Mouse (Mus musculus): ENCODE measurements at regions not wholly inside any gene's neighbourhood (a gene's known extent, or its start where the extent isn't known, plus 50 kb on each side); places are given as distances from the start of the nearest gene placed in this dataset.
A peak's percentile ranks its signal among the peaks of the same experiment; 100 is the strongest.

DNA sequence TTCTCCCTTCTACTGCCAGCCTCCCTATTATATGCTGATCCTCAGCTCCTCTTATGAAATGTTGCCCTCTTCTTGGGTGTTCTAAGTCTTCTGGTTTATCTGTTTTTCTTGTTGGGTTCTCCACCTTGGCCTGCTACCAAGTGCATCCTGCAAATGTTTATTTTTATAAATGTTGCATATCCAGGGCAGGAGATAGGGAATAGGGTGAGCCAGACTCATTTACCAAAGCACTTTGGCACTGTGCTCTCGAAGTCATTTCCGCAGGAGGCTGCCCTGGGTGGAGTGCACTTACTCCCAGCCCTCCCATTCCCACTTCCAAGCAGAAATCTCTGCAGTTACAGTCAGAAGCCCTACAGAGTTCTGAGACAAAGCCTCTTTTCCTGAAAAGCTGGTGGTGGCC, 249.5 kb upstream of the Pappa start:
- peak; percentile 4 for DNase-seq

DNA sequence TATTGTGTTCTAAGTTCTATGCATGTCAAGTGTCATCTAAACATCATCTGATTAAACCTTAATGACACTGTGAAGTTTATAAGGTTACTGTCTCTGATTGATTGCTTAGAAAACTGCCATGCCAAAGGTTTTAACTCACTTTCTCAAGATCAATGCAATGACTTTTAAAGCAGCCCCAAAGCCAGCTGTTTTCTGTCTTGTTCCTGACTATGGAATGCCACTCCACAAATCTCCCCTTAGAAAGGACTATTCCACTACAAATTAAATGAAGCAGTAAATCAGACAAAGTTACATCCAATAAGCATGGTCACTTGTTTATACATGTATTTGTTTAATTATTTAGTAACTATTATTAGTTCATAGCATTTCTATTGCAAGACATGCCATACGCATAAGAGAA, 247.1 kb upstream of the Pappa start:
- DNase-seq, result no peak

- DNase-seq, result no peak
Measured at GRCm38 (mm10) chr4:64897935-64898334, 226.0 kb upstream of the Pappa start.

DNA sequence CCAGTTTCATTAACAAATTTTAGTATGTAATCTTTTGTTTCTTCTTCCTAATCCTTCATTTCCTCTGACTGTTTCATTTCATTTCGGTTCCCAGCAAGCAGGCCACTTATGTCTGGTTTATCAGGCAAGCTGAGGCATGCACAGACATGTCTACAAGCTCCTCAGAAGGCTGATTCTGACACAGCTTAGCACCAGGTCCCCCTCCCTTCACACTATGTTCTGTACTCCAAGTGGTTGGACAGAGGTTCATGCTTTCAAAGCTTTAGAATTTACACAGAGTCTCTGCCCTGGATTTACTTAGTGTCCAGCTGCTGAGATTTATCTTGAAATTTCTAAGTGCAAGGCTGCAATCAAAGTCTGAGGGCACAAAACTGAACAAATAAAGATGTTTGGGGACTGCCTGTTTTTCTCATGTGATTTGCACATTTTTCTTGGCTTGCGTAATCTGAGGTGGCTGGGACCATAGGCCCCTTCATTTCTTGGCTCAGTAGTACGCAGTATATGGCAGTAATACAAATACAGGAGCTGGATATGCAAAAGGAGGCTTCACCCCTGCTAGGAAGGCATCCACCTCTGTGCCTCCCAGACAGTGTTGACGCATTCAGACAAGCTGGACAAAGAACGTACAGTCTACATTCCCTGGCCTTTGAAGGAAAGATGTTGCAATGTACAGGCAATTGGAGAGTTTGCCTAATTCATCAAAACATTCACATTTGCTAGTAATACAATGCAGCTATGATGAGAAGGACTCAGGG, 222.7 kb upstream of the Pappa start:
- peak; percentile 41 for DNase-seq

GRCm38 (mm10) chr4:64923751-64924150, 200.2 kb upstream of the Pappa start:
- DNase-seq, result no peak

DNA sequence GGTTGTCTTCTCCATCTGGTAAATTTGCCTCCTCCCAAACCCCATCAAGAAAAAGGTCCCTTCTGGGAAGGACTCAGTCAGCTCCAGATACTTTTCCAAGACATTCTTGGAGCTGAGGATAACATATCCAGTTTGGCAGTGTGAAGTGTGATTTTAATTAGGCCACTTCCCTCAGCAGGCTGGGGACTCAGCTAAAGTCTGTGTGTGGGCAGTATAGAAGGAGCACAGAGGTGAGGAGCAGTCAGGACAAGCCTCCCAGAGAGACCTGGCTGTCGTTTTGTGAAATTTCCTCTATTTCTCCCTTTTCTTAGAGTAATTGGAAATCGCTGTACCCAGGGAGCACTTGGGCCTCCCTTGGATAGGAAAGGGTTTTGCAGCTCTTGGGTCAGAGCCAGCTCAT, 195.4 kb upstream of the Pappa start:
- no peak for DNase-seq

- DNase-seq, result no peak
Measured at GRCm38 (mm10) chr4:64945547-64945946, 178.4 kb upstream of the Pappa start.

DNA sequence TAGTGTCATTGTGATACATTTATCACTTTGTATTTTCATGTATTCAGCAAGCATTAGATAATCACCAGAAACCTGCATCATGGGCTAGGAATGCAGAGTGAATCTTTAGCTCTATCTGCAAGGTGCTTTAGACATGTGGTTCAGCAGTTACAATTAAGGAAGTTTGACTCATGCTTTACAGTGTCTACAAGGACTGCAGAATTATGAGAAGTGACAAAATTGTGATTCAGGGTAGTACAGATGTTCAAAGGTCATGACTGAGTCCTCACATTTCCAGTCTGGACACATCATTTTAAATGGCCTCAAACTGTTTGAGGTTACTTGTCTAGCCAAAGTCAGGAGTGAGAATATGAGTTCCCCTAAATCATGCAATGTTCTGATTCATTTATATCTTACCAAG, 171.3 kb upstream of the Pappa start:
- DNase-seq, result no peak

DNA sequence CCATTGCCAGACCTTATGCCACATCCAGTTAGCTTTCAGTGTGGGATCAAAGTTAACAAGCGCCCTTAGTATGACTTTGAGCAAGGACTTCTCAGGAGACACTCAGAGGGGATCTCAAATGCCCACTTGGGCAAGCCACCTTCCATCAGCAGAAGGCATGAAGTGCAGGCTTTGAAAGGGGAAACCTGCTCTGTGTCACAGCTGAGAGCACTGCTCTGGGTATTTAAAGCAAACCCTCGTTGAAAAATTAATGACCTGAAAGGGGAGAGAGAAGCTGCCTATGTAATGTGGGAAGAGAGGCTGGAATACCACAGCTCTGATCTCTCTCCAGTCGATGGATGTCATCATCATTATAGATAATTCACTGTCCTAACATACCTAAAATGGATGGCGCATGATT, 165.1 kb upstream of the Pappa start:
- no peak for DNase-seq

DNA sequence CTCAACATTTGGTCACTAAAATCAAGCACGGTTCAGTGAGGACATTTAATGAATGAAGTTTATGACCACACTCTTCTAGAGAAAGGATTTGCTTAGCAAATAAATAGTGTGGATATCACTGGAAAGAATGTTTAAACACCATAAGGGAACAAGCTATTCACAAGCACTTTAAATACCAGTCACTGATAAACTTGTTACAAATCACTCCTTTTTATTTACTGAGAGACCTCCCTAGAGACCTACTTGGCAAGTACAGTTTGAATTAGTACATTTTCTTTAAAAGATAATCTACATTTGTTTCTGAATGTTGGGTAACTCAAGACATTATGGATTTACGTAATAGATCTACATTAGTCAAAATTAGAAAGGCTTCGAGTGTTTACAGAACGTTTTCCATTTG, 162.2 kb upstream of the Pappa start:
- no peak for DNase-seq

Data from lung, postnatal 10 days (tissue).